Mouse (Mus musculus) CD4-positive naive resting alpha-beta T cell, adult 76 days (primary cell): ENCODE measurements around the gene Tiprl. TPM values are rescaled to one million over a fixed set of nuclear protein-coding genes. Genes with fewer than 3 reads are reported as not detected.

Experiments used
- total RNA-seq: library from RNA; stranded (reverse); gene quantifications from one replicate; pipeline ENCODE4 v1.2.4, GENCODE M21; 2023

Tiprl gene
- total RNA-seq, result 191 TPM

DNA sequence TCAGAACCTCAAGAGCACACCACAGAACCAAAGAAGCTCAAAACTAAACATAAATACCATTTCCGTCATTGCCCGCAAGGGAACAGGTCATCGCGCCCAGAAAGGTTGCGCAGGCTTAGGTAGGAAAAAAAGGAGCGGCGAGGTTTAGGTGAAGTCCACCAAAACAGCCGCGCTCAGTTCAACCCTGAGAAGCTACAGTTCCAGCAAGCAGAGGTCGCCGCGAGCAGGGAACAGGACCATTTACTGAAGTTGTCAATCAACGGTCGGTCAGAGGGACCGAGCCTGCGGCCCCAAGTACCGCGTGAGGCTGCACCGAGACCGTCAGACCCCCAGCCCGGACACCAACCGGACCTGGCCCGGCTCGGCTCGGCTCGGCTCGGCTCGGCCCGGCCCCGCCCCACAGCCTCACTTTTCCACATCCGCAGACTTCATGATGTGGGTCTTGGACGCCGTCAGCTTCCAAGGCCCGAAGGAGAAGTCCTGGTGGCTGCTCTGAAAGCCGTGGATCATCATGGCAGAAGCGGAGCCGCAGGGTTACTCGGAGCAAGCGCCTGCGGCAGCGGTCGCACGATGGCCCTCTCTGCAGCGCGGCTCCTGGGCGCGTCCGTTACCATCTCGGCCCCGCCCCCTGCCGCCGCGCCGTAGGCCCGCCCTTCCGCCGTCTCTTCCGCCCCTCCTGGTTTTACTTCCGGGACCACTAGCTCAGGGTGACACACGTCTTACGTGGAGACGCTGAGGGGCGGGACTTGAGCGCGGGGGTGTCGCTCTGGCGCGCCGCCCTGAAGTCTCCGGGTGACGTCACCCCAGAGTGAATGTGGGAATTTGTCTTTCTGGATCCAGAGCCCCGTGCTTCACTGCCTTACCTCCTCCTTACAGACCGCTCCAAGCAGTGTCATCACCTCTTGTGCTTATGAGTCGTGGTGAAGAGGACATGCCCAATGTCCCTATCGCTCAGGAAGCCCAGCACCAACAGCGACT, at the start of gene Tiprl:
TSS of gene Tiprl (minus strand) at position 676 of the 978 bp plus-strand sequence.

GRCm38 (mm10) chr1:165193880-165194661, 42.7 kb downstream of the Tiprl start, which contains the start of gene Sft2d2:
Sft2d2 (minus strand) TSS chr1:165194438.

Other genes with a start within 250 kb of the Tiprl start
- not detected for gene Tbx19, start 76.2 kb downstream of the Tiprl start, total RNA-seq
- 44.5 TPM for gene Sft2d2, start 42.6 kb downstream of the Tiprl start, total RNA-seq
- gene Gpr161, start 58.8 kb upstream of the Tiprl start, total RNA-seq, result 0.09 TPM
- gene Dcaf6, start 223.5 kb upstream of the Tiprl start, total RNA-seq, result 36.1 TPM
- 38.7 TPM for gene Mpc2, start 223.6 kb upstream of the Tiprl start, total RNA-seq
- gene Adcy10, start 248.2 kb upstream of the Tiprl start, total RNA-seq, result not detected